Mouse (Mus musculus) MEL (cell line): ENCODE measurements around the gene Cdk2ap2. TPM values are rescaled to one million over a fixed set of nuclear protein-coding genes. Genes with fewer than 3 reads are reported as not detected.
"Not testable (repeated sequence)": the region's sequence is repeated elsewhere in the genome, so short reads cannot be mapped to it uniquely, and the experiment has no call there.

Experiments used
- DNase-seq: peaks from one replicate; pipeline ENCODE4 v3.0.0; 2011; ENCODE audit warnings: low read depth, low spot score
- H3K27ac ChIP-seq: 2 replicates; pipeline ENCODE4 v1.5.1; 2012; ENCODE audit warnings: low read depth, mild to moderate bottlenecking, control low read depth, low read length, moderate library complexity; ENCODE audit not compliant: control insufficient read depth
- H3K27me3 ChIP-seq, 2 experiments: fragments of 150-350 bp in 1 of 2; sonication (generic) in 1 of 2; 2 replicates each; pipeline ENCODE4 v1.6.1; 2012; ENCODE audit warnings: low read length in 2 of 2, mild to moderate bottlenecking in 2 of 2, improper control_type of control experiment in 1 of 2, moderate library complexity in 1 of 2; ENCODE audit not compliant: insufficient read depth in 2 of 2, control insufficient read depth in 1 of 2
- H3K36me3 ChIP-seq, 2 experiments: 2 replicates each; pipeline ENCODE4 v1.6.1; 2012 to 2014; ENCODE audit warnings: low read length in 2 of 2, improper control_type of control experiment in 1 of 2, inconsistent platforms in 1 of 2, mild to moderate bottlenecking in 1 of 2; ENCODE audit not compliant: insufficient read depth in 2 of 2, control insufficient read depth in 1 of 2
- H3K4me1 ChIP-seq, 2 experiments: fragments of 150-350 bp in 1 of 2; sonication (generic) in 1 of 2; 2 replicates each; pipeline ENCODE4 v1.6.1; 2012; ENCODE audit warnings: low read length in 2 of 2, improper control_type of control experiment in 1 of 2, mild to moderate bottlenecking in 1 of 2; ENCODE audit not compliant: insufficient read depth in 2 of 2, control insufficient read depth in 1 of 2
- H3K4me3 ChIP-seq, 2 experiments: fragments of 150-350 bp in 1 of 2; sonication (generic) in 1 of 2; 2 replicates each; pipeline ENCODE4 v1.5.1; 2012; ENCODE audit warnings: low read depth in 2 of 2, low read length in 2 of 2, mild to moderate bottlenecking in 2 of 2, moderate library complexity in 2 of 2, control low read depth in 1 of 2, improper control_type of control experiment in 1 of 2; ENCODE audit not compliant: control insufficient read depth in 1 of 2, insufficient read depth in 1 of 2
- H3K79me2 ChIP-seq: 2 replicates; pipeline ENCODE4 v1.6.1; 2012; ENCODE audit warnings: mild to moderate bottlenecking, low read length, moderate library complexity; ENCODE audit not compliant: control insufficient read depth, poor library complexity, insufficient read depth
- H3K9ac ChIP-seq: 2 replicates; pipeline ENCODE4 v1.6.1; 2012; ENCODE audit warnings: low read depth, mild to moderate bottlenecking, control low read depth, low read length, moderate library complexity; ENCODE audit not compliant: control insufficient read depth, poor library complexity, severe bottlenecking
- H3K9me3 ChIP-seq: fragments of 150-350 bp; sonication (generic); replicated peaks from 2 replicates; pipeline ENCODE4 v1.6.1; 2012; ENCODE audit warnings: mild to moderate bottlenecking, low read length, improper control_type of control experiment, moderate library complexity; ENCODE audit not compliant: insufficient read depth
- BHLHE40 ChIP-seq: IDR thresholded peaks from 2 replicates; pipeline ENCODE4 v1.6.1; 2012; ENCODE audit warnings: low read depth, mild to moderate bottlenecking, inconsistent platforms, low read length, improper control_type of control experiment, borderline replicate concordance
- CTCF ChIP-seq, 3 experiments: IDR thresholded peaks in 2 of 3; conservative IDR thresholded peaks in 1 of 3; 2 replicates each; pipeline ENCODE4 v1.5.1; 2011 to 2012; ENCODE audit warnings: low read length in 3 of 3, low read depth in 2 of 3, mild to moderate bottlenecking in 2 of 3, improper control_type of control experiment in 1 of 3, inconsistent platforms in 1 of 3, mixed read lengths in 1 of 3, moderate library complexity in 1 of 3; ENCODE audit not compliant: control insufficient read depth in 1 of 3, insufficient read depth in 1 of 3, poor library complexity in 1 of 3, severe bottlenecking in 1 of 3
- HCFC1 ChIP-seq: IDR thresholded peaks from 2 replicates; pipeline ENCODE4 v1.6.1; 2012; ENCODE audit warnings: low read depth, mild to moderate bottlenecking, inconsistent platforms, low read length, improper control_type of control experiment, moderate library complexity
- MAFK ChIP-seq: IDR thresholded peaks from 2 replicates; pipeline ENCODE4 v1.6.1; 2011; ENCODE audit warnings: low read depth, mild to moderate bottlenecking, low read length, improper control_type of control experiment, borderline replicate concordance
- MAX ChIP-seq: IDR thresholded peaks from 2 replicates; pipeline ENCODE4 v1.6.1; 2011; ENCODE audit warnings: low read length, improper control_type of control experiment
- POLR2AphosphoS2 ChIP-seq: IDR thresholded peaks from 2 replicates; pipeline ENCODE4 v1.6.1; 2011; ENCODE audit warnings: low read length, improper control_type of control experiment
- RAD21 ChIP-seq: IDR thresholded peaks from 2 replicates; pipeline ENCODE4 v1.6.1; 2011; ENCODE audit warnings: mild to moderate bottlenecking, low read depth, low read length, improper control_type of control experiment
- SMC3 ChIP-seq: IDR thresholded peaks from 2 replicates; pipeline ENCODE4 v1.6.1; 2011; ENCODE audit warnings: low read depth, low read length, improper control_type of control experiment
- ZC3H11A ChIP-seq: IDR thresholded peaks from 2 replicates; pipeline ENCODE4 v1.6.1; 2012; ENCODE audit warnings: low read depth, mild to moderate bottlenecking, inconsistent platforms, low read length, improper control_type of control experiment
- ZMIZ1 ChIP-seq: IDR thresholded peaks from 2 replicates; pipeline ENCODE4 v1.6.1; 2012; ENCODE audit warnings: low read depth, mild to moderate bottlenecking, inconsistent platforms, low read length, improper control_type of control experiment, moderate library complexity
- ZNF384 ChIP-seq: IDR thresholded peaks from 2 replicates; pipeline ENCODE4 v1.6.1; 2012; ENCODE audit warnings: low read depth, mild to moderate bottlenecking, inconsistent platforms, low read length, improper control_type of control experiment
- polyA plus RNA-seq, 2 experiments: library from polyadenylated mRNA; stranded (reverse) in 1 of 2; unstranded in 1 of 2; fragments of >175 nt in 1 of 2; fragments of >200 nt in 1 of 2; gene quantifications; 2 replicates each; pipeline versions ENCODE4 v1.2.1 to v1.2.4; 2012; ENCODE audit warnings: low replicate concordance in 2 of 2, low read depth in 1 of 2; ENCODE audit not compliant: insufficient read length in 2 of 2, insufficient read depth in 1 of 2, missing spikeins in 1 of 2
- total RNA-seq: library from RNA; depleted of rRNA; stranded (reverse); fragments of 300-350 nt; gene quantifications from 2 replicates; pipeline ENCODE4 v1.2.3, GENCODE M21; 2012

Gene Cdk2ap2
- total and polyA plus RNA-seq, 3 experiments: 53.5 to 97.6 TPM; not detected in 1

GRCm38 (mm10) chr19:4047859-4048258 lies 49.1 kb upstream of the Cdk2ap2 start:
- no peaks in the 10 kb centered on the region for H3K9me3 ChIP-seq
- DNase-seq: peak; percentile 87
- H3K27ac ChIP-seq: no peak overlapping the region
- peaks cover 0 to 3% of the 10 kb centered on the region in 2 experiments; a peak in 1 of 4 replicates for H3K36me3 ChIP-seq
- no peak overlapping the region for H3K9ac ChIP-seq
- peaks cover 0 to 7% of the 10 kb centered on the region in 2 experiments; a peak in 2 of 4 replicates for H3K4me1 ChIP-seq
- H3K27me3 ChIP-seq: no peaks in the 10 kb centered on the region
- no peak overlapping the region for H3K4me3 ChIP-seq
- TF ChIP-seq SMC3 (peak; percentile 91), RAD21 (peak; percentile 85), POLR2AphosphoS2 (no peak), HCFC1 (no peak), MAX (no peak), BHLHE40 (no peak), ZNF384 (no peak), ZMIZ1 (no peak), MAFK (no peak), ZC3H11A (peak; percentile 68), CTCF (IDR thresholded peaks at IDR 0.05 in 2 of 3, conservative IDR thresholded peaks at IDR 0.05 in 1 of 3; ENCODE audit: control insufficient read depth in 1 of 3, insufficient read depth in 1 of 3, low read depth in 2 of 3, low read length in 3 of 3, poor library complexity in 1 of 3, severe bottlenecking in 1 of 3) (peak; percentile 57 to 91 (median 77))
- no peaks in the 10 kb centered on the region for H3K79me2 ChIP-seq

- H3K36me3 ChIP-seq, H3K79me2 ChIP-seq, H3K27ac ChIP-seq, H3K27me3 ChIP-seq, H3K9ac ChIP-seq, H3K4me1 ChIP-seq, H3K9me3 ChIP-seq, H3K4me3 ChIP-seq, DNase-seq: not testable (repeated sequence)
- peak; percentile 18 to 37 (median 21); a peak in 3 of 6 replicates for TF ChIP-seq CTCF (IDR thresholded peaks at IDR 0.05 in 2 of 3, conservative IDR thresholded peaks at IDR 0.05 in 1 of 3; ENCODE audit: control insufficient read depth in 1 of 3, insufficient read depth in 1 of 3, low read depth in 2 of 3, low read length in 3 of 3, poor library complexity in 1 of 3, severe bottlenecking in 1 of 3)
- TF ChIP-seq RAD21: peak; percentile 34
- peak; percentile 37; the same call in 1 of the 2 replicates for TF ChIP-seq SMC3
Measured at GRCm38 (mm10) chr19:4049069-4049468, 47.9 kb upstream of the Cdk2ap2 start.

- no peak overlapping the region for H3K9ac ChIP-seq
- peak; percentile 32 for DNase-seq
Measured at GRCm38 (mm10) chr19:4051016-4051415, 46.0 kb upstream of the Cdk2ap2 start.

More at GRCm38 (mm10) chr19:4051016-4051415, 46.0 kb upstream of the Cdk2ap2 start:
- peaks cover 0 to 3% of the 10 kb centered on the region in 2 experiments; a peak in 1 of 4 replicates for H3K27me3 ChIP-seq
- H3K9me3 ChIP-seq: no peaks in the 10 kb centered on the region
- H3K27ac ChIP-seq: no peak overlapping the region
- no peak for TF ChIP-seq BHLHE40
- peak; percentile 24 to 30 (median 29); a peak in 4 of 6 replicates for TF ChIP-seq CTCF (IDR thresholded peaks at IDR 0.05 in 2 of 3, conservative IDR thresholded peaks at IDR 0.05 in 1 of 3; ENCODE audit: control insufficient read depth in 1 of 3, insufficient read depth in 1 of 3, low read depth in 2 of 3, low read length in 3 of 3, poor library complexity in 1 of 3, severe bottlenecking in 1 of 3)
- peaks cover 0 to 3% of the 10 kb centered on the region in 2 experiments; a peak in 1 of 4 replicates for H3K36me3 ChIP-seq
- H3K79me2 ChIP-seq: no peaks in the 10 kb centered on the region
- peaks cover 0 to 7% of the 10 kb centered on the region in 2 experiments; a peak in 2 of 4 replicates for H3K4me1 ChIP-seq
- H3K4me3 ChIP-seq: no peak overlapping the region
